Mouse (Mus musculus) hematopoietic multipotent progenitor cell, adult 10-12 weeks (in vitro differentiated cells): Measurements from ENCODE around the gene Tekt5. TPM values are rescaled to one million over a fixed set of nuclear protein-coding genes. Genes with fewer than 3 reads are reported as not detected.

Experiments
- polyA plus RNA-seq: library from polyadenylated mRNA; stranded (reverse); fragments of >175 nt; gene quantifications from 2 replicates; pipeline ENCODE4 v1.2.3, GENCODE M21; 2012; ENCODE audit warnings: low replicate concordance

Gene Tekt5
- 0.08 TPM in 1 of 2 replicates, not detected in the other for polyA plus RNA-seq

DNA sequence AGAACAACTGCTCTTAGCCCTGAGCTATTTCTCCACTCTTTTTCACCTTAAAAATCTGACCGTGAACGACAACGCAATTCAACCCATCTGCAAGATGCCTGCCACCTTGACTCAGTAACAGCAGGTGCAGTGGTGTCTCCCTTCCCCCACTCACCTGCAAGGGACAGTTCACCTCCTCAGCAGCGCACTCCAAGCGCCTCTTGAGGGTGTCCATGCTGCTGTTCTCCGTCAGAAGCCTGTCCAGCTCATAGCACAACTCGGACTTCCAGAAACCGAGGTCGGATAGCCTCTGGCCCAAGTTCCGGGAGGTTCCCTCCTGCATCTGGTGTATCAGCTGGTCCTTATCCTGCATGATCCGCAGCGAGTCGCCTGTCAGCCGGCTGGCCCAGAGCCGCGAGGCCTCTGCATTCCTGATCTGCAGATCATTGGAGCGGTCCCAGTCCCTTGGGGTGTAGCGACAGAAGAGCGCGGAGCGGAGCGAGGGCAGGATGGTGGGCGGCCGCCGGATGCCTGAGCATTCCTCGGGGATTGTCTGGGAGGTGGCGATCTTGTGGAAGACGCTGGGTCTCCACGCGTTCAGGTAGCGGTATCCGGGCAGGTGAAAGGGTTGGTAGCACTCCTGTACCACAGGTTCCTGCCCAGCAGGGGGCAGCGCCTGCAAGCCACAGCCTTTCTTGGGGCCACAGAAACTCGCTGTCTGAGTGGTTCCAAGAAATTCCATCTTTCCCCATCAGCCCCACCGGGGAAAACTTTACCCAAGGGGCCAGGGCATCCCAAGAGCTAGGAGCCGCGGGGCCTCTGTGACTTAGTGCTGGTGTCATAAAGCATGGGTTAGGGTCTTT, at the start of gene Tekt5:
Gene Tekt5, minus strand, starts transcription at position 792 of the 842 bp plus-strand sequence.

DNA sequence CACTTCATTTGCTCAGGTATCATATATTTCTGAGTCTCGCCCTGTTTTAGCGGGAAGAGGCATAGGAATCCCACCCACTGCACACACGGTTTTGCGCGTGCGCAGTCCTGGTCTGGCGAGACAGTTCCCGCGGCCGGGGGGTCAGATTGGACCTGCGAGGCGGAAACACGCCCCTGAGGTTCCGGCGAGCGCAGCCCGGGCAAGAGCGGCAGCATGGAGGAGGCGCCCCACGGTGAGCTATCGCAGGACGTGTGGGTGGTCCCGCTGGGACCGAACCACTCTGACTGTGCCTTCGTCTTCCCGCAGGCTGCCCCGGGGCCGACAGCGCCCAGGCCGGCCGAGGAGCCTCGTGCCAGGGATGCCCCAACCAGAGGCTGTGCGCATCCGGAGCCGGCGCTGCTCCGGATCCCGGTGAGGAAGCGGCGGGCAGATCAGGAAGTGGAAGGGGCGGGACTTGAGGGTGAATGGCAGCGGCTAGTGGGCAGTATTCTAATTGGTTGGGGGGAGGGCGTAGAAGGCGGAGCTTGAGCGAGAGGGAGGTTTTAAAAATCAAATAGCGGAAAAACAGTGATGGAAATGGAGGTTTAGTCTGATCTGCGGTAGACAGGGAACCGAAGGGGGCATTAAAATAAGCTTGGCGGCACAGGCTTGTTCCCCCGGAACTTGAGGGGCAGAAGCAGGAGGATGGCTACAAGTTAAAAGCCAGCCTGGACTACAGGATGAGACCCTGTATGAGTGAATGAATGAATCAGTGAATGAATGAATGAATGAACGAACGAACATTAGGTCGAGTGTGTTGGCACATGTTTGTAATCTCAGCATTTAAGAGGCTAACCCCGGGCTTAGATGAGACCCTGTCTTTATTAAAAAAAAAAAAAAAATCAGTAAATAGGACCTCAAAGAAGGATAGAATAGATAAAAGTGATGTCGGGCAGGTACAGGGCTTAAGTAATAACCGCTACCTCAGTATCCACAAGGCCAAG, 16.8 kb upstream of the Tekt5 start, which contains the start of gene Nubp1:
Gene Nubp1, plus strand, starts transcription at position 185 of the 983 bp plus-strand sequence.

DNA sequence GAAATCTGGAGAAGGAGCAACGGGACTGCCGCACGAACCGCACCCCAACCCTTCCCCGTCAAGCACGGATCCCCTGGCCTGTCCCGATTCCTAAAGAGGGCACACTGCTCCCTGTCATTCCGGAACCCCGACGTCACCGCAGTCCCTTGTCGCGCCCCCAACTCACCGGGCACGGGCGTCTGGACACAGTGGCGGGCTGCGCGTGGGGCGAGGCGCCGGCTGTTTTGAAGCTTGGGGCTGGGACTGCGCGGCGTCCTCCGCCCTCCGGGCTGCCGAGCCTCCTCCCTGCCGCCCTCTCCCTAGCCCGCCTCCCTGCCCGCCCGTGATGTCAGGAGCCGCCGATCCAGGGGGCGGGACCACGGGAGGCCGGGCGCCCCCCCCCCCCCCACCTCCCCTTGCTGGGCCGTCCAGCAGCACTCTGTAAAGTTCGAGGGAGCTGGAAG, 81.6 kb downstream of the Tekt5 start, which contains the start of gene Emp2:
Gene Emp2, minus strand, starts transcription at position 323 of the 443 bp plus-strand sequence.

Other genes with a start within 250 kb of the Tekt5 start
- gene Rpl39l, start 225.3 kb downstream of the Tekt5 start, polyA plus RNA-seq, result 0.47 and 0.90 TPM in 2 replicates
- not detected in 2 replicates for gene Atf7ip2, start 202.8 kb downstream of the Tekt5 start, polyA plus RNA-seq
- 0.24 TPM in 1 of 2 replicates, not detected in the other for gene Emp2, start 81.5 kb downstream of the Tekt5 start, polyA plus RNA-seq
- 33.6 and 35.0 TPM in 2 replicates for gene Nubp1, start 16.5 kb upstream of the Tekt5 start, polyA plus RNA-seq
- not detected in 2 replicates for gene Tvp23a, start 51.9 kb upstream of the Tekt5 start, polyA plus RNA-seq
- 103 and 142 TPM in 2 replicates for gene Ciita, start 84.6 kb upstream of the Tekt5 start, polyA plus RNA-seq
- gene Dexi, start 147.6 kb upstream of the Tekt5 start, polyA plus RNA-seq, result 39.2 and 96.3 TPM in 2 replicates
- 19.6 and 27.6 TPM in 2 replicates for gene Clec16a, start 149.8 kb upstream of the Tekt5 start, polyA plus RNA-seq